Mouse (Mus musculus): ENCODE results near the gene Gpr182.
"Not testable (repeated sequence)": the region's sequence is repeated elsewhere in the genome, so short reads cannot be mapped to it uniquely, and the experiment has no call there.

Gpr182 gene

DNA sequence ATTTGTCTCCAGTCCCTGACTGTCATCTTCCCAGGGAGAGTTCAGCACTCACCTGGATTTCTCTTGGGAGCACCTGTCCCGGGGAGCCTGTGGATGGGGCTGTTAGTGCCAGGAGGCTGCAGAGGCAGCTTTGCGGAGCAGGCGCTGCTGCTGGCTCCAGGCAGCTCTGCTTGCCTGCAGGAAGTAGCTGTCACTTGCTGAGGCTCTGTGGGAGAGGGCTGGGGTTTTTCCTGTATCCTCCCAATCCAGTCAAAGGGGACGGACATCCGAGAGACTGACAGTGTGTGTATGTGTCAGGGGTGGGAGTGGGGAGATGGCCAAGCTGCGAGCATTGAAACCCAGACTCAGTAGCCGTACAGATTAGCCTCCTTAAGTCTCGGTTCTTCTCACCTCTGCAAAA is at the start of gene Gpr182:
Gpr182 (minus strand) TSS at position 185 of the 400 bp plus-strand sequence.
- ATAC-seq (ENCODE audit: insufficient number of reproducible peaks, low FRiP score, low TSS enrichment) = no peak

DNA sequence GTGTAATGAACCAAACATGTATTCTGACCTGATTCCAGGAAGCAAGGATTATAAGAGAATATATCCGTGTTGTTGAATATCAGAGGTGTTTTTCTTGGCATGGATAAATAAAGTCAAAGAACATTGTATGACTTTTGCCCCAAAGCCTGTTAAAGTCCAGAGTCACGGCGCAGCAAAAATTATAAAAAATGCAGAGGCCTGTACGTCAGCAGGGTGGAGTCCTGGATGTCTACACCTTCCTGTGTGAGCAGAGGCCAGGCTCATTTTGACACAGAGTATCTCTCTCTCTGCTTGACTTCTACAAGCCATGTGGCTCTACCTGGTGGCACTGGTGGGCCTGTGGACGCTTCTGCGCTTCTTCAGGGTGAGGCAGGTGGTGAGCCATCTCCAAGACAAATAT is 49.4 kb upstream of the Gpr182 start, which contains the start of gene Rdh16:
Rdh16 (plus strand) TSS at position 262 of the 400 bp plus-strand sequence.
- no peak for ATAC-seq (ENCODE audit: insufficient number of reproducible peaks, low FRiP score, low TSS enrichment)

DNA sequence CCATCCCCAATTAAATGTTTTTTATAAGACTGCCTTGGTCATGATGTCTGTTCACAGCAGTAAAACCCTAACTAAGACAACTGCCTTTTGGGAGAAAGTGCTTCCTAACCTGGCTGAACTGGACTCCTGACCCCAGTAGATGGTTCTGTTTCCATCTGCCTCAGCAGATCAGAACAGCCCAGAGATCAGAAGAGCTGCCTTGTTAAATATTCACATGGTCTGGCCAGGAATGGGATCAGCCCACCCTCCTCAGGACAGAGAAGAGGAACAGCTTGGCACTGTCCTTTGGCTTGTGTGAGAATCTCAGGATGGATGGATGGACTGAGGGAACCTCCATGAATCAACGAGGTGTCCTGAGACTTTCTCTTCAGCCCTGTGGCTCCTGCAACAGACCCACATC is 47.8 kb upstream of the Gpr182 start:
- no peak for ATAC-seq (ENCODE audit: insufficient number of reproducible peaks, low FRiP score, low TSS enrichment)

DNA sequence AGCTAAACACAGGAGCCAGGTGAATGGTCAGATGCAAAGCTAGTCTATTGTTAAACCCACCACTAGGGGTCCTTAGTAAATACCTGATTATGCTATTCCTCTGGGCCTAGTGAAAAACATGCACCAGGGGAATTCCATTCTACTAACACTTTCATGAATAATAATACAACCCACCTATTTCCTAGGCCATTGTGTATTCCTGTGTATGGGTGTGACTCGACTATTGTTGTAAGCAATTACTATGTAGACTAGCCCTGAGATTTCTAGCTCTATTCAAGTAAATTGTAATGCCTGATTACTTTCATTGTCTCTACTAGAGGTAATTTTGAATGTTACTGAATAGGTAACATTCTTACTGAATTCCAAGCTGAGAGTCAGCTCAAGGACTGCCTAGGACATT is 33.9 kb upstream of the Gpr182 start:
- not testable (repeated sequence) for ATAC-seq (ENCODE audit: insufficient number of reproducible peaks, low FRiP score, low TSS enrichment)

DNA sequence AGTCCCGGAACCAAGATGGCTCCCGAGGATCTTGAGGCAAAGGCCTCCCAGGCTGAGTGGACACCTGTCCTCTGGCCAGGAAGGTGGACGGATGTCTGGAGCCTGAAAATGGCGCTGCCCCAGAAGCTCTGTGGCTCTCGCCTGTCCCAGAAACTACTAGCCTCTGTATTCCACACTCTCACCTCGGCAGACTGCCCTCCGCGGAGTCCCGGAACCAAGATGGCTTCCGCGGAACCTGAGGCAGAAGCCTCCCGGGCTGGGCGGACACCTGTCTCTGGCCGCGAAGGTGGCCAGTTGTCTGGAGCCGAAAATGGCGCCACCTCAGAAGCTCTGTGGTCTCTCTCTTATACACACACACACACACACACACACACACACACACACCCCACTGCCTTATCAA is 30.8 kb upstream of the Gpr182 start:
- not testable (repeated sequence) for ATAC-seq (ENCODE audit: insufficient number of reproducible peaks, low FRiP score, low TSS enrichment)

DNA sequence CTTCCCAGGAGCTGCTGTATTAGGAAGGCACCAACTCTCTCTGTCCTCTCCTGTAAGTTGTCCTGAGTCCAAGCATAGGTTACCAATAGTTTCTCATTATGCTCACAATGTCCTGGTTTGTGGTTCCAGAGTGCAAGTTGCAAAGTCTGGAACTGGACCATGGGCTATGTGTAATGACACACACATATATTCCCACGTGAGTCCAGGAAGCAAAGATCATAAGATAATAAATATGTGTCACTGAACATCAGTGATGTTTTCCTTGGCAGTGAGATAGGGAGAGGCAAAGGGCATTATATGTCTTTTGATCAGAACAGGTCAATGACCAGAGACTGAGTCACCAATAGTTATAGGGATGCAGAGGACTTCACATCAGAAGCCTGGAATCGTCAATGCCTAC is 24.5 kb upstream of the Gpr182 start, which contains the start of gene Rdh9:
Rdh9 (plus strand) TSS at position 376 of the 400 bp plus-strand sequence.
- no peak for ATAC-seq (ENCODE audit: insufficient number of reproducible peaks, low FRiP score, low TSS enrichment)

DNA sequence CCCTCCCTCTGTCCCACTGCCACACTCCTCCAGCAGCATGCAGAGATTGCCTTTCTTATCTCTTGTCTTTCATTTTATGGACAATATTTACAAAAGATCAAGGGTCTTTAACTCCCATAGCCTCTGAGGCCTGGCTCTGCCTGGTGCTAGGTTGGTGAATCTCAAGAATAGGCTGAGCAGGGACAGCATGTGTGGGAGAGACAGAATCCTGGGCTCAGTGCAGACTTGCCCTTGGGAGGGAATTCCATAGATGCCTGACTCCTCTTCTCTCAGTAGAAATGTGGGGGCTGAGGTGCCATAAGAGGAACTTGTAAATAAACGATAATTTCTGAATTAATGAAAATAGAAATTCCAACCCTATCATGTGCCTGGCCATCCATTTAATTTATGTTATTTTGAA is 15.0 kb upstream of the Gpr182 start:
- ATAC-seq (ENCODE audit: insufficient number of reproducible peaks, low FRiP score, low TSS enrichment) = no peak

DNA sequence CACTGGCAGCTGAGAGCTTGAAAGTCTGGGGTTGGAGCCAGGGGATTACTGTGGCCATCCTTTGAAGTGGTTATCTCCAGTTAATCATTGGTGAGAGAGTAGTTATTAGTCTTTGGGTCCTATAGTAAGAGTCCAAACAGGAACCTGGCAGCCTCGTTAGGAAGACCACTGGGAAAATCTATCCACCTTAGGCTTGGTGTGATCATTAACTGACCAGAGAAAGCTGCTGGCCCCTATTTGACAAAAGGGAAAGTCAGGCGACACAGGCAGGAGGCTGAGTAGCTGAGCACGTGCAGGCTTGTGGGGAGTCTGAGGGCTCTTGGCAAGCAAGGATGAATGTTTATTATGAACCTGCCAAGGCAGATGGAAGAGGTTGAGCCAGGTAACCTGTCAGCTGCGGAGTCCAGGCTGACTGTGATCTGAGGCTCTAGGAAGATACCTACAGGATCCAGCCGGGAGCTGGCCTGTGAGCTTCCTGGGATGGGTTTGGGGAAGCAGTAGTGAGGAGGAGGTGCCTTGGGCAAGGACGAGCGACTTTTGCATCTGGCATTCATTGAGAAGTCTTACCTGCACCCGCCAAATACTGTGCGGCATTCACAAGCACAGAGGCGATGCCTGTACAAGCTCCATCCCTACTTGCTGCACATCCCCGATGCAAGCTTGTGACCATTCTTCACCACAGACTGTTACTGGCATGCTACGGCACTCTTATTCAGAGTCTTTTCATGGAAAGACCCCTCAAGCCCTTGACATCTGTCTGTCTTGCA is 12.6 kb upstream of the Gpr182 start:
- ATAC-seq (ENCODE audit: insufficient number of reproducible peaks, low FRiP score, low TSS enrichment) = peak; percentile 52; the same call in 1 of the 2 replicates

DNA sequence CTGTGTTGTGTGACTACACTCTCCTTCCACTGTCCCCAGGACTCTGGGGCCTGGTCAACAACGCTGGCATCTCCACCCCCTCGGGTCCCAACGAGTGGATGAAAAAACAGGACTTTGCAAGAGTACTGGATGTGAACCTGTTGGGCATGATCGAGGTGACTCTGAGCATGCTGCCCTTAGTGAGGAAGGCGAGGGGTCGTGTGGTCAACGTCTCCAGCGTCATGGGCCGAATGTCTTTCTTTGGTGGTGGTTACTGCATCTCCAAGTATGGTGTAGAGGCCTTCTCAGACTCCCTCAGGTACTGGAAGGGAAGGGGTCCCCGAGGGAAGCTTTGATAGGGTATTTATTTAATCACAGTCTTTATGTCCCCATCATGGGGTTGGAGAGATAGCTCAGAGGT is 11.4 kb upstream of the Gpr182 start:
- not testable (repeated sequence) for ATAC-seq (ENCODE audit: insufficient number of reproducible peaks, low FRiP score, low TSS enrichment)

DNA sequence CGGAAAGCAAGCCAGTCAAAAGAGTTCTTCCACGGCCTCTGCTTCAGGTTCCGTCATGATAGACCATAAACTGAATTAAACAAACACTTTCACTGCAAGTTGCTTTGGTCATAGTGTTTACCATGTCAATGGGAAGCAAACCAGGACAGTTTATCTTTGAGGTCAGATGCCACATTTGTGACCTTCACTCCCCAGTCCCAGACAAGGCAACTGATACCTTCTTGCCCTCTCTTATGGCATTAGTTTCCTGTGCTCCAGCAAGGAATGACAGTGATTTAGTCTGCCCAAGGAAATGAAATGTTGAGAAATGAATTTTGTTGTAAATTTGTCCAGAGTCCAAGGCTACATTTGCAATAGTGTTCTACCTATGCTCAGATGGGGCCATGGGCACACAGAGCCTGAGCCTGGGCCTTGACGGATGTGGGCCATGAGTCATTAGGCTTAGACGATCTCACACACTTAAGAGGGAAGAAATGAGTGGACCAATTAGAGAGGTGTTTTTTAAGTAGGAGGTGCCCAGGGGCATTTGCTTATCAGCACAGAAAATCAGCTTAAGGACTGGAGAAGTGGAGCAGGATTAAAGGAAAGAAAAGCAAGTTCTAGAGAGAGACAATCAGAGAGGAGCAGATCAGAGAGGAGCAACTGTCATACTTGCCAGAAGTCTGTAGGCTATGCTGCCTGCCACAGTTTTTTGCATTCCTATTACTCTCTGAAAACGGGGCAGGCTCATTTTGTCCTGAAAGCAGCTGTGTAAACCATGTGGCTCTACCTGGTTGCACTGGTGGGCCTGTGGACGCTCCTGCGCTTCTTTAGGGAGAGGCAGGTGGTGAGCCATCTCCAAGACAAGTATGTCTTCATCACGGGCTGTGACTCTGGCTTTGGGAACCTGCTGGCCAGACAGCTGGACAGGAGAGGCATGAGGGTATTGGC is 7.9 kb upstream of the Gpr182 start, which contains the start of the genes Rdh1 and Rdh16f1:
Rdh1 (plus strand) TSS at position 541 of the 930 bp plus-strand sequence.
Rdh16f1 (plus strand) TSS at position 607 of the 930 bp plus-strand sequence.
- ATAC-seq (ENCODE audit: insufficient number of reproducible peaks, low FRiP score, low TSS enrichment) = no peak

DNA sequence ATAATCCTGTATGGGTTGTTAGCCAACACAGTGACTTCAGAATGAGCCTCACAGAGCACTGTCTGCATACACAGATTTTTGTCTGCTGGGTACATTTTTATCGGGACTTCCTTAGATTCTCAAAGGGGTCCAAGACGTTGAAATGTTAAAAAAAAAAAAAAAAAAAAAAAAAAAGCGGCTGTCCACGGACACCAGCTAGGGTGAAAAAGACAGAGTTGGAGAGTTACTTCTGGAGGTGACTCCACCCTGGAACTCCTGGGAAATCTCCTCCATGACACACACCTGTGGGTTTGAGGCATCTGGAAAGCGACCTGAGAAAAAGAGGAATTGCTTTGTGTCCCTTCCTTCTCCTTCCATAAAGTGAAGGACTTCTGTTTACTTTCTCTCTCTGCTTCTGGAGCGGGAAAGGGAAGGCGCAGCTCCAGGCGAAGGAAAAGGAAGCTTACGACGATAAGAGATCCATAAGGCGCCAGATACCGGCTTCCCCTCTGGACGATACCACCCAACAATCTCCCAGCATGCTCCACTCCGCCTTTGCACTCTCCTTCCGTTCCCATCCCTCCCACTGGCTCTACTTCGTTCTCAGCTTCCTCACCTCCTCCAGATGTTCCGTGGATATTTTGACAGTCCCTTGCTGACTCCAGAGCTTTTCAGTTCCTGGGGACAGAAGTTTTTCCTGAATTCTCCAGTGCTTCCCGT is 4.4 kb upstream of the Gpr182 start:
- ATAC-seq (ENCODE audit: insufficient number of reproducible peaks, low FRiP score, low TSS enrichment) = no peak

DNA sequence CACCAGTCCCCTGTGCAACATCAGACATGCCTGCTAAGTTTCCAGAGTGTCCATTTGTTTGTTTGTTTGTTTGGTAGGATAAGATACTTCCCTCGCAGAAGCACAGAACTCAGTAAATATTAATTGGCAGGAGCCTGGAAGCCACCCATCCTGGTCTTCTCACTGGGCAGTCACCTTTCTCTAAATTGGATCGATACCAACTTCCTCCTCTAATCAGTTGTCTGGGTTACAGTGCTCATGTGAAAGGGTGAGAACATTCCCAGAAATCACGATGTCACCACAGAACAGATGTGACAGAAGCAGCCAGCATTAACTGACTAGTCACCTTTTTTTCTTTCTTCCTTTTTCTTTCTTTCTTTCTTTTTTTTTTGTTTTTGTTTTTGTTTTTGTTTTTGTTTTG is 3.7 kb upstream of the Gpr182 start:
- ATAC-seq (ENCODE audit: insufficient number of reproducible peaks, low FRiP score, low TSS enrichment) = no peak

DNA sequence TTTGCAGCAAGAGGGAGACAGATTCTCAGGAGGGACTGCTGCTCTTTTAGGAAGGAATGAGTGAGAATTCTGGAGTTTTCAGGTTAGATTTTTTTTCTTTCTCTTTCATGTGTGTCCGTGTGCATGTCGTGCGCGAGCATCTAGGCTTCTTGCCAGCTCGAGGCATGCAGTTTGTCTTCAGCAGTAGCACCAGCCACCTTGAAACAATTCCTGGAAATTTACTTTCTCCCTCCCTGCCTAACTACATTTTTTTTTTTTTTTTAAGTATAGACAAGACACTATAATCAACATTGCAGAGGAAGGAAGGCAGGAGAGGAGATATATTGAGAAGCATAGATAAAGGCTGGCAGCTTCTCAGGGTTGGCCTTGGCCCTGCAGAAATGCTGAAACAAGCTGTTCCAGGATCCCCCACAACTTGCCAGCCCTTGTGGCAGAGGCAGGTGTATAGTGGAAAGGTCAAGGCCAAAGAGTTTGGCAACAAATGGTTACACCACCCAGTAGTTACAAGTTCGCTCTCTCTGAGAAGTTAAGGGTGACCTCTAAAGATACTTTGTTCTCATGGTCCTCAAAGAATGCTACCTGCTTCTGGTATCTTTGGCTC is 3.1 kb upstream of the Gpr182 start:
- ATAC-seq (ENCODE audit: insufficient number of reproducible peaks, low FRiP score, low TSS enrichment) = no peak

DNA sequence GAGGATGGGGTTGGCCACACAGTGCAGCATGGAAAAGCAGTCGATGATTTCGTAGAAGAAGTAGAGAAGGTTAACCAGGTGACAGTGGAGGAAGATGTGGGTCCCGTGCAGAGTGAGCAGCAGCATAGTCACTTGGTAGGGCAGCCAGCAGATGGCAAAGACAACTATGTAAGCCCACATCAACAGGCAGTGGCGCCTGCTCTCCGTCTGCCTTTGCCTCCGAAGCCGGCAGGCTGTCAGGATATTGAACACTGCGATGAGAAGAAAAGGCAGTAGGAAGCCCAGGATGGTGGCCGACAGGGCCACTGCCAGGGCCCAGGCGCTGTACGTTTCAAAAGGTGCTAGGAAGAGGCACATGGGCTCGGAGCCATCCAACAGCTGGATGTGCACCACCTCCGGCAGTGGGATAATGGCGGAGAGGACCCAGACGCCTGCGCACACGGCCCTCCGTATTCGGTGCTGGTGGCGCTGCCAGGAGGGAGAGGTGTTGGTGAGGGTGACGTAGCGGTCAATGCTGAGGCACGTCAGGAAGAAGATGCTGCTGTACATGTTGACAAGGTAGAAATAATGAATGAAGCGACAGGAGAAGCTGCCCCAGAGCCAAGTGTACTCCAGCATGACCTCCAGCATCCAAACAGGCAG is 1.3 kb downstream of the Gpr182 start:
- ATAC-seq (ENCODE audit: insufficient number of reproducible peaks, low FRiP score, low TSS enrichment) = no peak

DNA sequence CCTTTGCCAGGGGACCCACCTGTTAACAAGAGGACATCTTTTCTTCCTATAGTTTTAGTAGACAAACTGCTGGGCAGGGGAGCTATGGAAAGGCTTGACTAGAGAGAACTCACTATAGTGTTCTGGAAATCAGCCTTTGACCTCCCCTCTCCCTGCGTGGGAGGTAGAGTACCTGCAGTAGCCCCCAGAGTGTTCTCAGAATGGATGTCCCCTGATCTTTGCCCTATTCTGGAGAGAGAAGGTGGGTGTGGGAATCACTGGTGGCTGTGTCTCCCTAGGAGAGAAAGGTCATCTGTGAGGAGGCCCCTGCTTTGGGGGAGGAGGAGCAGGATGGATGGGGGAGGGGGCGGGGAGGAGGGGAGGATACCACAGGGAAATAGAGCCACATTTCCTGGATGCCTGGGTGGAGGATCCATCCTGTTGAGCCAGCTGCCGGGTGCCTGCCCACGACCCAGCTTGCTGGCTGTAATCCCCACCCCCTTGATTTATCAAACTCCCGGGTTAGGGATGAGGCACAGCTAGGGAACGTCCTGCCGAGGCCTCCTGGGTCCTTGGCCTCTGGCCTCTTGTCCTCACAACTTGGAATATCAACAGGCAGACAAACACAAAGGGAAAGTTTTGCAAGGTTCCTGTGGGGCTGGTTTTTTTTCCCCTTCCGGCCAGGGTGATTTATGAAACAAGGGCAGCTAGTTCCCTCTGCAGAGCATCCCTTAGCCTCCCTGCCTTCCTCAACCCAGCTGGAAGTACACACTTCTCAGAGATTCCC is 2.5 kb downstream of the Gpr182 start:
- ATAC-seq (ENCODE audit: insufficient number of reproducible peaks, low FRiP score, low TSS enrichment) = no peak

DNA sequence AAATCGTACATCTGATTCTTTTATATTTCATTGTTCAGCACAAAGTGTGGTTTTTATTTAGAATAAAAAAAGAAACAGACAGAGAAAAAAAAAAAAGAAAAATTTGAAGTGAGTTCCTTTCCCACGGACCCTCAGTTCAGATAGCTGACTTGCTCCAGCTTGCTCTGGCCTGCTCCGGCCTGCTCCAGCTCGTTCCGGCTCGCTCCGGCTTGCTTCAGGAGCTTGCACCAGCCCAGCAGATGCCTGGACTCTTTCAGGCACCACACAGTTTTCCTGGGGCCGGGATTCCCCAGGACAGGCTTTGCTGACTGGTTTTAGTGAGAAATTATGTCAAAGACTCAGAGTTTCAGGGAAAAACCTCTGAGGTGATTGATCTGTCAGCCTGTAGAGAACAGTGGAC is 4.3 kb downstream of the Gpr182 start:
- ATAC-seq (ENCODE audit: insufficient number of reproducible peaks, low FRiP score, low TSS enrichment) = no peak

DNA sequence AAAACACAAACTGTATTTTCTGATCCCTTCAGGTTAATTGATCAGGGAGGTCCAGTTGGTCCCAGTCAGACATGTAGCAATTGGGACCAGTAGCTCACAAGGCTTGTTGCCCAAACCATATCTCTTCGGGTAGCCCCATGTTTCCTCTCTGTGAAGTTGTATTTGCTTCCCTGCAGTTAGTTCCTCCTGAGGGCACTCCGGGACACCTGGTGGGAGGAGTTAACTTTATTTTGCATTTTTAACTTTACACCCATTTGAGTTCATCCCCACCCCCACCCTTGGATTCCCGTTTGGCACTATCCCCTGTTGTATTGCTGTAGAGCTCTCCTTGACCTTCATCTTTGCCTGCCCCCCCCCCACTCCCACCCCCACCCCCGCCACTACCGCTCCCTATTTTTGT is 5.6 kb downstream of the Gpr182 start:
- no peak for ATAC-seq (ENCODE audit: insufficient number of reproducible peaks, low FRiP score, low TSS enrichment)

DNA sequence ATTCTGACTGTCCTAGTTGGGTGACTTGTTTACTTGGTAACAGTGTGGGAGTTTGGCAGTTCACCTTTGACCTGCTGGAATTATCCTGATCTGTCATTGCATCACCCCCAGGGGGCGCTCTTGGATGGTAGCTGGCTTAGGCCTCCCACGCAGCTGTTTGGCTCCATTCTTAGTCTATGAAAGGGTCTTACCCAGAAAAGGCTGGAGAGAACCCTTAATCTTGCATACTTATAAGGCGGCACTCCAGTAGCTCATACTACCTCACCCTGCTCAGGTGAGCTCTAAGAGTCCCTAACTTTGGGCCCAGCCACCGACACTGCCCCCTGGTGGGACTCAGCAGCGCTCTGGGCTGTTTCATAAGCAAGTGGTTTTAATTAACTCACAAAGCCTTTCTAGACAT is 6.9 kb downstream of the Gpr182 start:
- no peak for ATAC-seq (ENCODE audit: insufficient number of reproducible peaks, low FRiP score, low TSS enrichment)

DNA sequence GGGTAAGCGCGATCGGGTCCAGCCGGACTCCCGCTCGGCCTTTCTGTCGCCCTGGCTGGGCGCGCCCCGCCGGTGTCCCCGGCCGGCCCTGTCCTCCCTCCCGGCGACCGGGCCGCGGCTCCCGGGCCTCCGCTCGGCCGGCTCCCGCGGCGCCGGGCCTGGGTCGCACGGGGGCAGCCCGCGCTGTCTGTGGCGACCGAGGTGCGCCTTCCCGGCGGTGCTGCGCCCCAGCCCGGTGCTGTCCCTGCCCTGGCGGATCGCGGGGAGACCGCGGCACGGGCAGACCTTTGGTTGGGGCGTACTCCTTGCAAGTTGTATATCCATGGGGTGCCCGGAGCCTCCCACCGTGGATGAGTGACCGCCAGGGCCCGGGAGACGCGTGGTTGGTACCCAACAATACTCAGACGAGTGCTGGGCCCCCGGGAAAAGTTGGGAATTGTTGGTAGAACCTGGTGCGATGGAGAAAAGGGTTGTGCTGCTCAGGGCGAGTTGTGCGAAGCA is 11.8 kb downstream of the Gpr182 start:
- peak; percentile 40; the same call in 1 of the 2 replicates for ATAC-seq (ENCODE audit: insufficient number of reproducible peaks, low FRiP score, low TSS enrichment)

All from cerebellum, adult (tissue).